Mouse (Mus musculus) heart, postnatal 0 days (tissue): Measurements from ENCODE around the gene Cse1l. TPM values are rescaled to one million over a fixed set of nuclear protein-coding genes. Genes with fewer than 3 reads are reported as not detected.

Source experiments
- ATAC-seq: fragments of 200-750 bp; cut with Nextera tagmentation; 2 replicates; pipeline ENCODE4 v1.8.0; 2017; ENCODE audit warnings: low read depth, moderate number of reproducible peaks, moderate library complexity; ENCODE audit not compliant: insufficient read depth
- DNase-seq: peaks from one replicate; pipeline ENCODE4 v3.0.0-alpha.2; 2016; ENCODE audit warnings: low spot score
- H3K27ac ChIP-seq: fragments of 300-500 bp; sonication (generic); 2 replicates; pipeline ENCODE4 v1.5.1; 2014; ENCODE audit warnings: low read depth, mild to moderate bottlenecking
- H3K27me3 ChIP-seq: fragments of 300-500 bp; sonication (generic); 2 replicates; pipeline ENCODE4 v1.6.1; 2014; ENCODE audit warnings: low read length, mixed read lengths; ENCODE audit not compliant: control insufficient read depth, insufficient read depth
- H3K36me3 ChIP-seq: fragments of 300-500 bp; sonication (generic); replicated peaks from 2 replicates; pipeline ENCODE4 v1.6.1; 2014; ENCODE audit warnings: low read length, mixed read lengths; ENCODE audit not compliant: control insufficient read depth, insufficient read depth
- H3K4me1 ChIP-seq: fragments of 300-500 bp; sonication (generic); 2 replicates; pipeline ENCODE4 v1.6.1; 2014; ENCODE audit warnings: antibody characterized with exemption; ENCODE audit not compliant: control insufficient read depth, insufficient read depth
- H3K4me2 ChIP-seq: fragments of 300-500 bp; sonication (generic); 2 replicates; pipeline ENCODE4 v1.6.1; 2014; ENCODE audit warnings: low read depth, mild to moderate bottlenecking, low read length, moderate library complexity
- H3K4me3 ChIP-seq: fragments of 300-500 bp; sonication (generic); 2 replicates; pipeline ENCODE4 v1.5.1; 2014; ENCODE audit warnings: low read depth, low read length
- H3K9ac ChIP-seq: fragments of 300-500 bp; sonication (generic); replicated peaks from 2 replicates; pipeline ENCODE4 v1.6.1; 2014; ENCODE audit warnings: low read depth, low read length, mixed read lengths
- H3K9me3 ChIP-seq: fragments of 300-500 bp; sonication (generic); replicated peaks from 2 replicates; pipeline ENCODE4 v1.6.1; 2016; ENCODE audit warnings: low read length; ENCODE audit not compliant: control insufficient read depth
- CTCF ChIP-seq: IDR thresholded peaks from 2 replicates; pipeline ENCODE4 v1.5.1; 2016; ENCODE audit warnings: antibody characterized with exemption, control low read depth, low read depth
- EP300 ChIP-seq: IDR thresholded peaks from 2 replicates; pipeline ENCODE4 v1.6.1; 2016; ENCODE audit warnings: antibody characterized with exemption, low read depth
- WGBS: fragments of 180-500 bp; shearing (Covaris S2); extraction: QIAGEN DNeasy Blood & Tissue Kit; methylation state at CpG from one replicate; pipeline ENCODE4 v1.1.7; 2014; 5-methylcytosine and 5-hydroxymethylcytosine counted together
- polyA plus RNA-seq: library from polyadenylated mRNA; unstranded; fragments of >200 nt; fragmentation: Nextera tagmentation; extraction: Ambion mirVana; gene quantifications from 2 replicates; pipeline ENCODE4 v1.2.1, GENCODE M21; 2015
- total RNA-seq: library from RNA; depleted of rRNA; stranded (reverse); fragments of >200 nt; gene quantifications from 2 replicates; pipeline ENCODE4 v1.2.3, GENCODE M21; 2014; ENCODE audit warnings: low replicate concordance

Cse1l gene
- total and polyA plus RNA-seq, 2 experiments from 2014 or later: 41.2 to 64.2 TPM

GRCm38 (mm10) chr2:166956805-166957204, 51.0 kb downstream of the Cse1l start:
- 55% methylated on average over 7 of the region's 7 CpGs for WGBS
- H3K4me2 ChIP-seq: no peak overlapping the region
- H3K27ac ChIP-seq: no peak overlapping the region
- ATAC-seq: no peak
- no peak overlapping the region for H3K9ac ChIP-seq
- TF ChIP-seq EP300: no peak
- peak; percentile 54 for TF ChIP-seq CTCF
- no peak overlapping the region for H3K4me3 ChIP-seq
- H3K36me3 ChIP-seq: peaks cover 67% of the 10 kb centered on the region
- H3K4me1 ChIP-seq: no peaks in the 10 kb centered on the region
- no peaks in the 10 kb centered on the region for H3K9me3 ChIP-seq
- peak; percentile 47 for DNase-seq
- H3K27me3 ChIP-seq: no peaks in the 10 kb centered on the region

GRCm38 (mm10) chr2:166960648-166961330, 54.9 kb downstream of the Cse1l start:
- no peaks in the 10 kb centered on the region for H3K9me3 ChIP-seq
- H3K4me1 ChIP-seq: no peaks in the 10 kb centered on the region
- DNase-seq (no peak), ATAC-seq (no peak)
- TF ChIP-seq EP300 (no peak), CTCF (no peak)
- H3K36me3 ChIP-seq: peaks cover 42% of the 10 kb centered on the region
- H3K27me3 ChIP-seq: no peaks in the 10 kb centered on the region
- no peak overlapping the region for H3K4me3 ChIP-seq
- 77% methylated on average over 8 of the region's 8 CpGs for WGBS
- no peak overlapping the region for H3K27ac ChIP-seq
- H3K9ac ChIP-seq: no peak overlapping the region
- H3K4me2 ChIP-seq: no peak overlapping the region

- ATAC-seq (no peak), DNase-seq (no peak)
- no peak overlapping the region for H3K9ac ChIP-seq
- WGBS: 86% methylated on average over 8 of the region's 8 CpGs
- H3K4me2 ChIP-seq: no peak overlapping the region
- H3K27me3 ChIP-seq: no peaks in the 10 kb centered on the region
- no peak overlapping the region for H3K27ac ChIP-seq
- no peaks in the 10 kb centered on the region for H3K4me1 ChIP-seq
- TF ChIP-seq EP300 (no peak), CTCF (no peak)
- no peaks in the 10 kb centered on the region for H3K9me3 ChIP-seq
- no peak overlapping the region for H3K4me3 ChIP-seq
- peaks cover 34% of the 10 kb centered on the region for H3K36me3 ChIP-seq
Observed at GRCm38 (mm10) chr2:166963257-166963656, 57.4 kb downstream of the Cse1l start.

- Histone ChIP-seq H3K9me3 (no peaks in the 10 kb centered on the region), H3K4me2 (no peak overlapping the region), H3K4me1 (no peaks in the 10 kb centered on the region), H3K36me3 (peaks cover 20% of the 10 kb centered on the region), H3K27ac (no peak overlapping the region), H3K27me3 (no peaks in the 10 kb centered on the region), H3K4me3 (no peak overlapping the region), H3K9ac (no peak overlapping the region)
- TF ChIP-seq CTCF (no peak), EP300 (no peak)
- 77% methylated on average over 2 of the region's 2 CpGs for WGBS
- ATAC-seq (no peak), DNase-seq (no peak)
Observed at GRCm38 (mm10) chr2:166964773-166965172, 58.9 kb downstream of the Cse1l start.

- Histone ChIP-seq H3K36me3 (no peaks in the 10 kb centered on the region), H3K9ac (no peak overlapping the region), H3K27ac (peak overlapping the region; percentile 6; the same call in 1 of the 2 replicates), H3K9me3 (no peaks in the 10 kb centered on the region), H3K27me3 (no peaks in the 10 kb centered on the region), H3K4me2 (no peak overlapping the region), H3K4me3 (no peak overlapping the region), H3K4me1 (peaks cover 23% of the 10 kb centered on the region)
- 65% methylated on average over 1 of the region's 1 CpGs for WGBS
- DNase-seq (no peak), ATAC-seq (no peak)
- no peak for TF ChIP-seq EP300
- no peak for TF ChIP-seq CTCF
Observed at GRCm38 (mm10) chr2:166973153-166973552, 67.3 kb downstream of the Cse1l start.
